Mouse (Mus musculus) lung, postnatal 25 days (tissue): ENCODE measurements at regions not wholly inside any gene's neighbourhood (a gene's known extent, or its start where the extent isn't known, plus 50 kb on each side); places are given as distances from the start of the nearest gene placed in this dataset.

Source experiments
- DNase-seq: peaks from one replicate; pipeline ENCODE4 v3.0.0; 2022; ENCODE audit warnings: low spot score

DNA sequence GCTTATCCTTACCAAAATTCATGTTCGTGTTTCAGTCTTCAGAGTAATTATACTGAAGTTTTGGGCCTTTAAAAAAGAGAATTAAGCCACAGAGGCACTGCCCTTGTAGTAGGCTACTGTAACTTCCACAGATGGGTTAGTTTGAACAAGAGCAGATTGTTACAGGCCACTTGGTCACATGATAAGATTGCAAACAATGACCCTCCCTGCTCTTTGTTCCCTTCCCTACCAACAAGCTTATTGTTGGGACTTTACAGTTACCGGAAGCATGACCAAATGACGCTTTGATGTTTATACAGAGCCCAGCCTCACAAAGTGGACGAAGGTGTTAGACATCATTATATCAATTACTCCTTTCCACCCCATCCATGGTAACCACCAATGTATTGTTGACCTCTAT is 63.9 kb upstream of the Galnt18 start:
- DNase-seq: no peak

GRCm38 (mm10) chr7:111840826-111841225 is 61.0 kb upstream of the Galnt18 start:
- no peak for DNase-seq

DNA sequence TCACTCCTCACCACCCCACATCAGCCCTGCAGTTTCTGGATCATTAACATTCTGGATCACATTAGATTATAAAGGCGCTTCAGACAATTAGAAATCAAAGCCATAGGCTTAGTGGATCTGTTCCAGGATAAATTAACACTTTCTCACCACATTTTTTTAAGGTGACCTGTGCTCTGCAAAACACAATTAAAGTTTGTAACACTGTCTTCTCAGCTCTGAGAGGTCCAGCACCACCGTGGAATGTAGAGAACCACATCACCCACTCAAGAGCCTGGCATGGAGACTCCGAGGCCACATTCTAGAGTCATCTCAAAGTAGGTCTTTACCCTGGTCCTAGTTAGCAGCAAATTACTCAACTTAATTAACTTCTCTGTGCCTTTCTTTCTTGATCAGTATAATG is 58.4 kb upstream of the Galnt18 start:
- DNase-seq: no peak

GRCm38 (mm10) chr7:111834356-111834755 is 54.6 kb upstream of the Galnt18 start:
- peak; percentile 14 for DNase-seq

GRCm38 (mm10) chr7:111829931-111830330 is 50.2 kb upstream of the Galnt18 start:
- no peak for DNase-seq
